Mouse (Mus musculus) heart, adult 2 months (tissue): ENCODE data around the gene Ppp4r3a. TPM values are rescaled to one million over a fixed set of nuclear protein-coding genes. Genes with fewer than 3 reads are reported as not detected.
A peak's percentile ranks its signal among the peaks of the same experiment; 100 is the strongest.

Experiments used
- DNase-seq, 2 experiments: peaks; one replicate each; pipeline ENCODE4 v3.0.0; 2021
- H3K27ac ChIP-seq: fragments of 200-600 bp; 2 replicates; pipeline ENCODE4 v1.8.1; 2022
- H3K27me3 ChIP-seq: fragments of 200-500 bp; 2 replicates; pipeline ENCODE4 v1.6.1; 2012; ENCODE audit warnings: mild to moderate bottlenecking, low read length, inconsistent platforms, mixed read lengths; ENCODE audit not compliant: control insufficient read depth, insufficient read depth
- H3K36me3 ChIP-seq: fragments of 200-500 bp; 2 replicates; pipeline ENCODE4 v1.6.1; 2012; ENCODE audit warnings: low read length, inconsistent platforms; ENCODE audit not compliant: control insufficient read depth, insufficient read depth
- H3K4me1 ChIP-seq: fragments of 200-500 bp; 2 replicates; pipeline ENCODE4 v1.6.1; 2011; ENCODE audit warnings: low read length; ENCODE audit not compliant: control insufficient read depth, insufficient read depth
- H3K4me3 ChIP-seq: fragments of 200-600 bp; 2 replicates; pipeline ENCODE4 v1.8.1; 2022
- H3K79me2 ChIP-seq: fragments of 200-500 bp; replicated peaks from 2 replicates; pipeline ENCODE4 v1.6.1; 2012; ENCODE audit warnings: mild to moderate bottlenecking, inconsistent platforms, low read length, moderate library complexity, mixed read lengths; ENCODE audit not compliant: control insufficient read depth, insufficient read depth
- H3K9ac ChIP-seq: fragments of 200-500 bp; 2 replicates; pipeline ENCODE4 v1.6.1; 2012; ENCODE audit warnings: low read depth, mild to moderate bottlenecking, control low read depth, inconsistent platforms, low read length, mixed read lengths
- CTCF ChIP-seq: fragments of 200-600 bp; IDR thresholded peaks from 2 replicates; pipeline ENCODE4 v1.8.1; 2022; ENCODE audit warnings: antibody characterized with exemption, mild to moderate bottlenecking, moderate library complexity
- EP300 ChIP-seq: fragments of 200-500 bp; IDR thresholded peaks from 2 replicates; pipeline ENCODE4 v1.6.1; 2011; ENCODE audit warnings: low read depth, low read length, control low read depth; ENCODE audit not compliant: insufficient read depth
- POLR2A ChIP-seq: fragments of 200-500 bp; IDR thresholded peaks from 2 replicates; pipeline ENCODE4 v1.6.1; 2011; ENCODE audit warnings: mild to moderate bottlenecking, low read depth, low read length, control low read depth; ENCODE audit not compliant: insufficient read depth
- WGBS: fragments of 180-500 bp; shearing (Covaris S2); methylation state at CpG from one replicate; pipeline ENCODE4 v1.1.7; 2018; 5-methylcytosine and 5-hydroxymethylcytosine counted together
- intact Hi-C: fragments of 180-260 bp; cut with DNase I; formaldehyde crosslinking; loops from one replicate; pipeline ENCODE4 v1.15.1; 2025
- polyA plus RNA-seq: library from polyadenylated mRNA; depleted of rRNA; stranded (reverse); fragments of >200 nt; gene quantifications from 2 replicates; pipeline ENCODE4 v1.2.3, GENCODE M21; 2012
- total RNA-seq, 2 experiments: library from RNA; stranded (reverse); gene quantifications; 2 replicates each; pipeline ENCODE4 v1.2.3; 2021

Ppp4r3a gene
- total and polyA plus RNA-seq, 3 experiments = 6.7 to 23.7 (median 22.7) TPM

DNA sequence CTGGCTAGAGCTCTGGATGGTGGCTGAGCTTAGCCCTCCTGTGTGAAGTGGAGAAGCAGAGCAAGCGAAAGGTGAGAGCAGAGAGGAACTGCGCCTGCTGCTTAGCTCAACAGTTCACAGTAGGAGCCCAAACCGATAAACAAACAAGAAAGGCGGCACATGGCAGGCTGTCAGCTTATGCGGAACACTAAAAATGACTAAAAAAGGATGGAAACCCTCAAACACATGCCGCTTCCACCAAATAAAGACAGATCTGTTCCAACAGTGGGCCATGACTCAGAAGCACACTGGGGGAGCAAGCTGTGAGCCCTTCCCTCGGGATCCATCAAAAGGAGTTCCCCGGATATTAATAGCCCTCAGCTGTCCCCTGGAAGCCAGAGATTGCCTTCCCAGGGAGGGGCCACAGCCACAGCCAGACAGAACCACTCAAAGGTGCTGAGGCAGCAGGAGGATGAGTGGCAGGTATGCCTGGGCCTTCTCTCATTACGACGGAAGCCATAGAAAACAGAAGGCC lies 75.5 kb downstream of the Ppp4r3a start:
- no peaks in the 10 kb centered on the region for H3K79me2 ChIP-seq
- peak overlapping the region; percentile 40; the same call in 1 of the 2 replicates for H3K27ac ChIP-seq
- DNase-seq = peak in 1 of 2 experiments; percentile 40
- intact Hi-C loops = no loop called here
- no peaks in the 10 kb centered on the region; the same call in 1 of the 2 replicates for H3K36me3 ChIP-seq
- 38% methylated on average over 10 of the region's 10 CpGs for WGBS
- peaks cover 36% of the 10 kb centered on the region for H3K4me1 ChIP-seq
- H3K4me3 ChIP-seq = no peak overlapping the region
- no peak overlapping the region for H3K9ac ChIP-seq
- no peak for TF ChIP-seq POLR2A
- TF ChIP-seq CTCF = no peak
- TF ChIP-seq EP300 = no peak
- H3K27me3 ChIP-seq = no peaks in the 10 kb centered on the region

DNA sequence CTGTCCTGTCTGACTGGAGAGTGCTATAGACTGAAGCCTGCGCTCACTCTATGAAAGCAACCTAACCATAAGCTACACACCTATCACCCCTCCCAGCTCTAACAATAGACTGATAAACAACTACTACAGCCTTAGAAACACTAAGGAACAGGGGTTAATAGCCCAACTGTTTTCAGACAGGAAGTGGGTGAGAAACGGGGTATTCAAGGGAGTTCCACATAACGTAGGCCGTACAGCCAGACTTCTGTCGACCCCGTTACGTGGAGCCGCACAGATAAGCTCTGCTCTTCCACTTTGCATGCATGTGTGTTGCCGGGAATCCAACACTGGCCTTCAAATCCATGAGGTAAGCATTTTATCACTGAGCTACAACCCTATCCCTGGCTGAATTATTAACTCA lies 76.1 kb downstream of the Ppp4r3a start:
- no peak overlapping the region for H3K9ac ChIP-seq
- 49% methylated on average over 9 of the region's 9 CpGs for WGBS
- H3K36me3 ChIP-seq = no peaks in the 10 kb centered on the region; the same call in 1 of the 2 replicates
- no peaks in the 10 kb centered on the region for H3K27me3 ChIP-seq
- TF ChIP-seq EP300 (no peak), POLR2A (no peak), CTCF (no peak)
- H3K4me1 ChIP-seq = peaks cover 31% of the 10 kb centered on the region
- DNase-seq = no peak
- peak overlapping the region; percentile 9; the same call in 1 of the 2 replicates for H3K4me3 ChIP-seq
- no peaks in the 10 kb centered on the region for H3K79me2 ChIP-seq
- intact Hi-C loops = no loop called here
- H3K27ac ChIP-seq = peak overlapping the region; percentile 40; the same call in 1 of the 2 replicates

DNA sequence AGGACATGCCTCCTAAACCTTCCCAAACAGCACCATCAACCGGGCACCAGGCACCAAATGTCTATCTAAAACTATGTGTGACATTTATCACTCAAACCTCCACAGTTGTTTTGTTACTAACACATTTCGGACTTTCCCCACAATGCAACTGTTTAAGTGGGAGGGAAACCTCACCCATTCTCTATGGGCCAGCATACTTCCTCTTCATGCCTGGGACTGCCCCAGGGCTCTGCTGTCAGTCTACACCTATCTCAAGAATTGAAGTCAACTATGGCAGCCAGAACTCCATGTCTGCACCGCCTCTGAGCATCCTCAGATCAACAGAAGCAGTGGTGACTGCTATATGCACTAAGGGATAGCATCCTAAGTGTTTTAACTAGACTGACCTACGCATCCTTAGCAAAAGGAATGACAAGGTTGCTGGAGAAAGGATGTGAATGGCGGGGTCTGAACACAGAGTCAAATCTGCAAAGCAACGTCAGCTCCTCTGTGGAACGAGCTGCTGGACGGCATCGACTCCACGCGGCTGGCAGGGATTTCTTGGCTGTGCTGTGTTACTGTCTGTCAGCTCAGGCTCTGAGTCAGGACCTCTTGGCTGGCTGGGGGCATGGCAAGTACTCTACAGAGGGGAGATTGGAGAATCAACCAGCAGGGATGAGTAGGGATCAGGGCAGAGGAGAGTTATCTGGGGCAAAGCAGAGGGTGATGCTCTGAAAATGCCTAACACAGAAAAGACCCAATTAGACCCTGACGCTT lies 77.7 kb downstream of the Ppp4r3a start:
- no peaks in the 10 kb centered on the region for H3K27me3 ChIP-seq
- peak overlapping the region; percentile 40; the same call in 1 of the 2 replicates for H3K27ac ChIP-seq
- H3K36me3 ChIP-seq = no peaks in the 10 kb centered on the region; the same call in 1 of the 2 replicates
- no peaks in the 10 kb centered on the region; the same call in 1 of the 2 replicates for H3K79me2 ChIP-seq
- H3K4me3 ChIP-seq = no peak overlapping the region
- DNase-seq = no peak
- intact Hi-C loops = no loop called here
- WGBS = 78% methylated on average over 12 of the region's 12 CpGs
- no peak overlapping the region for H3K9ac ChIP-seq
- TF ChIP-seq CTCF (no peak), POLR2A (no peak), EP300 (no peak)
- H3K4me1 ChIP-seq = peaks cover 28% of the 10 kb centered on the region

DNA sequence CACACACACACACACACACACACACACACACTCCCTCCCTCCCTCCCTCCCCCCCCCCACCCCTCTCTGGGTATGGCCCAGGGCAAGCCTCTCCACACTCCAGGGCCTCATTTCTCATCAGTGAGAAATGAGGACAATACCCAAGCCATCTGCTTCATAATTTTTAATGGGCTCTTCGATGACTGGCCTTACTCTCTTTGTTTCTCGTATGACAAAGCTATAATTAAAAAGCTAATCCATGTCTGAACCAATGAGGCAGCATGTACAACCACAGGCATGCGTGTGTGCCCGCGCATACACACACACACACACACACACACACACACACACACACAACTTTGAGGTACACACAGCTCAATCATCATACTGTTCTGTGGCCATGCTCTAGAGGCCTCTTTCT lies 78.5 kb downstream of the Ppp4r3a start:
- WGBS = 88% methylated on average over 5 of the region's 5 CpGs
- TF ChIP-seq POLR2A (no peak), EP300 (no peak), CTCF (no peak)
- no peaks in the 10 kb centered on the region; the same call in 1 of the 2 replicates for H3K79me2 ChIP-seq
- no peaks in the 10 kb centered on the region for H3K27me3 ChIP-seq
- no peak for DNase-seq
- H3K9ac ChIP-seq = no peak overlapping the region
- no peak overlapping the region for H3K27ac ChIP-seq
- intact Hi-C loops = no loop called here
- no peaks in the 10 kb centered on the region for H3K36me3 ChIP-seq
- peaks cover 20% of the 10 kb centered on the region for H3K4me1 ChIP-seq
- no peak overlapping the region for H3K4me3 ChIP-seq

- Histone ChIP-seq H3K36me3 (no peaks in the 10 kb centered on the region), H3K4me3 (no peak overlapping the region), H3K9ac (no peak overlapping the region), H3K27me3 (no peaks in the 10 kb centered on the region), H3K27ac (no peak overlapping the region), H3K4me1 (peaks cover 23% of the 10 kb centered on the region), H3K79me2 (no peaks in the 10 kb centered on the region; the same call in 1 of the 2 replicates)
- TF ChIP-seq EP300 (no peak), POLR2A (no peak), CTCF (no peak)
- 68% methylated on average over 4 of the region's 4 CpGs for WGBS
- intact Hi-C loops = no loop called here
- no peak for DNase-seq
Observed at GRCm38 (mm10) chr12:101002801-101003513, 80.5 kb downstream of the Ppp4r3a start.
